Mouse (Mus musculus) intestine, embryonic 16.5 days (tissue): ENCODE results near the gene Cyp2j12. TPM values are rescaled to one million over a fixed set of nuclear protein-coding genes. Genes with fewer than 3 reads are reported as not detected.
"Not testable (repeated sequence)": the region's sequence is repeated elsewhere in the genome, so short reads cannot be mapped to it uniquely, and the experiment has no call there.

Source experiments
- ATAC-seq: fragments of 200-750 bp; cut with Nextera tagmentation; 2 replicates; pipeline ENCODE4 v1.8.0; 2017; ENCODE audit warnings: moderate TSS enrichment, moderate library complexity
- H3K27ac ChIP-seq: fragments of 300-500 bp; sonication (generic); 2 replicates; pipeline ENCODE4 v1.5.1; 2014; ENCODE audit warnings: mild to moderate bottlenecking, low read length
- H3K27me3 ChIP-seq: fragments of 300-500 bp; sonication (generic); replicated peaks from 2 replicates; pipeline ENCODE4 v1.6.1; 2014; ENCODE audit warnings: low read length, control low read depth, mixed read lengths; ENCODE audit not compliant: control insufficient read depth, insufficient read depth
- H3K36me3 ChIP-seq: fragments of 300-500 bp; sonication (generic); 2 replicates; pipeline ENCODE4 v1.6.1; 2014; ENCODE audit warnings: low read length, control low read depth; ENCODE audit not compliant: control insufficient read depth, insufficient read depth
- H3K4me1 ChIP-seq: fragments of 300-500 bp; sonication (generic); 2 replicates; pipeline ENCODE4 v1.6.1; 2014; ENCODE audit warnings: low read length, control low read depth, mixed read lengths; ENCODE audit not compliant: control insufficient read depth, insufficient read depth
- H3K4me2 ChIP-seq: fragments of 300-500 bp; sonication (generic); 2 replicates; pipeline ENCODE4 v1.6.1; 2014; ENCODE audit warnings: low read depth, low read length, control low read depth
- H3K4me3 ChIP-seq: fragments of 300-500 bp; sonication (generic); 2 replicates; pipeline ENCODE4 v1.5.1; 2014; ENCODE audit warnings: mild to moderate bottlenecking, low read length
- H3K9ac ChIP-seq: fragments of 300-500 bp; sonication (generic); 2 replicates; pipeline ENCODE4 v1.6.1; 2014; ENCODE audit warnings: low read depth, low read length
- H3K9me3 ChIP-seq: fragments of 300-500 bp; sonication (generic); 2 replicates; pipeline ENCODE4 v1.6.1; 2016; ENCODE audit warnings: low read length, control low read depth; ENCODE audit not compliant: control insufficient read depth
- WGBS: fragments of 180-500 bp; shearing (Covaris S2); extraction: QIAGEN DNeasy Blood & Tissue Kit; methylation state at CpG from one replicate; pipeline ENCODE4 v1.1.7; 2014; 5-methylcytosine and 5-hydroxymethylcytosine counted together
- polyA plus RNA-seq: library from polyadenylated mRNA; unstranded; fragments of >200 nt; fragmentation: Nextera tagmentation; extraction: Ambion mirVana; gene quantifications from 2 replicates; pipeline ENCODE4 v1.2.1, GENCODE M21; 2015

Gene Cyp2j12
- not detected in 2 replicates for polyA plus RNA-seq

GRCm38 (mm10) chr4:96140732-96141467, at the start of gene Cyp2j12:
Gene Cyp2j12 (minus strand): TSS chr4:96141152.
- H3K9ac ChIP-seq: no peak within 1 kb of the TSS
- no peaks in the 10 kb centered on the region for H3K4me1 ChIP-seq
- no peaks in the 10 kb centered on the region for H3K9me3 ChIP-seq
- no peaks in the 10 kb centered on the region for H3K27me3 ChIP-seq
- no peak within 1 kb of the TSS for H3K4me3 ChIP-seq
- no peak within 1 kb of the TSS for H3K27ac ChIP-seq
- WGBS: 77% methylated on average over 7 of the region's 7 CpGs
- no peak within 1 kb of the TSS for H3K4me2 ChIP-seq
- no peaks in the 10 kb centered on the region for H3K36me3 ChIP-seq
- no peak for ATAC-seq

- H3K9ac ChIP-seq, H3K4me2 ChIP-seq, H3K4me3 ChIP-seq, H3K27ac ChIP-seq, H3K9me3 ChIP-seq, H3K36me3 ChIP-seq, H3K4me1 ChIP-seq, ATAC-seq, H3K27me3 ChIP-seq: not testable (repeated sequence)
- 98% methylated on average over 5 of the region's 5 CpGs for WGBS
These were observed 48.4 kb upstream of the Cyp2j12 start for GRCm38 (mm10) chr4:96189321-96189720.

GRCm38 (mm10) chr4:96188671-96189070, 47.7 kb upstream of the Cyp2j12 start:
- WGBS: 75% methylated on average over 2 of the region's 2 CpGs
- not testable (repeated sequence) for H3K27ac ChIP-seq, H3K4me1 ChIP-seq, H3K27me3 ChIP-seq, H3K4me2 ChIP-seq, H3K36me3 ChIP-seq, H3K9me3 ChIP-seq, ATAC-seq, H3K9ac ChIP-seq, H3K4me3 ChIP-seq

- H3K36me3 ChIP-seq, H3K4me2 ChIP-seq, H3K9me3 ChIP-seq, H3K27me3 ChIP-seq, ATAC-seq, H3K9ac ChIP-seq, H3K4me3 ChIP-seq, H3K4me1 ChIP-seq, H3K27ac ChIP-seq: not testable (repeated sequence)
- WGBS: 89% methylated on average over 2 of the region's 2 CpGs
These were observed 47.2 kb upstream of the Cyp2j12 start for GRCm38 (mm10) chr4:96188146-96188545.

- WGBS: 83% methylated on average over 2 of the region's 2 CpGs
- not testable (repeated sequence) for H3K27me3 ChIP-seq, H3K4me1 ChIP-seq, H3K4me2 ChIP-seq, H3K36me3 ChIP-seq, H3K9me3 ChIP-seq, ATAC-seq, H3K4me3 ChIP-seq, H3K27ac ChIP-seq, H3K9ac ChIP-seq
These were observed 43.8 kb upstream of the Cyp2j12 start for GRCm38 (mm10) chr4:96184716-96185115.

- Histone ChIP-seq H3K9ac (no peak overlapping the region), H3K4me1 (no peaks in the 10 kb centered on the region), H3K27me3 (no peaks in the 10 kb centered on the region), H3K27ac (no peak overlapping the region), H3K9me3 (no peaks in the 10 kb centered on the region), H3K4me2 (no peak overlapping the region), H3K36me3 (no peaks in the 10 kb centered on the region), H3K4me3 (no peak overlapping the region)
- 81% methylated on average over 1 of the region's 1 CpGs for WGBS
- no peak for ATAC-seq
These were observed 21.9 kb upstream of the Cyp2j12 start for GRCm38 (mm10) chr4:96162839-96163238.

GRCm38 (mm10) chr4:96161575-96161974, 20.6 kb upstream of the Cyp2j12 start:
- ATAC-seq: no peak
- no peaks in the 10 kb centered on the region for H3K9me3 ChIP-seq
- no peak overlapping the region for H3K4me3 ChIP-seq
- H3K27ac ChIP-seq: no peak overlapping the region
- no peaks in the 10 kb centered on the region for H3K27me3 ChIP-seq
- 63% methylated on average over 1 of the region's 1 CpGs for WGBS
- H3K36me3 ChIP-seq: no peaks in the 10 kb centered on the region
- H3K9ac ChIP-seq: no peak overlapping the region
- H3K4me1 ChIP-seq: no peaks in the 10 kb centered on the region
- H3K4me2 ChIP-seq: no peak overlapping the region

- Histone ChIP-seq H3K27ac (no peak overlapping the region), H3K9ac (no peak overlapping the region), H3K4me1 (no peaks in the 10 kb centered on the region), H3K36me3 (no peaks in the 10 kb centered on the region), H3K9me3 (no peaks in the 10 kb centered on the region), H3K27me3 (no peaks in the 10 kb centered on the region), H3K4me3 (no peak overlapping the region), H3K4me2 (no peak overlapping the region)
- WGBS: 76% methylated on average over 1 of the region's 1 CpGs
- no peak for ATAC-seq
These were observed 1.7 kb downstream of the Cyp2j12 start for GRCm38 (mm10) chr4:96139226-96139625.

GRCm38 (mm10) chr4:96134246-96134645, 6.7 kb downstream of the Cyp2j12 start:
- H3K4me3 ChIP-seq: no peak overlapping the region
- 81% methylated on average over 3 of the region's 3 CpGs for WGBS
- H3K9me3 ChIP-seq: no peaks in the 10 kb centered on the region
- H3K27ac ChIP-seq: no peak overlapping the region
- H3K27me3 ChIP-seq: no peaks in the 10 kb centered on the region
- no peak for ATAC-seq
- no peak overlapping the region for H3K4me2 ChIP-seq
- no peaks in the 10 kb centered on the region for H3K4me1 ChIP-seq
- H3K9ac ChIP-seq: no peak overlapping the region
- no peaks in the 10 kb centered on the region for H3K36me3 ChIP-seq

- Histone ChIP-seq H3K36me3 (no peaks in the 10 kb centered on the region), H3K27me3 (no peaks in the 10 kb centered on the region), H3K27ac (no peak overlapping the region), H3K9ac (no peak overlapping the region), H3K4me1 (no peaks in the 10 kb centered on the region), H3K9me3 (no peaks in the 10 kb centered on the region), H3K4me3 (no peak overlapping the region), H3K4me2 (no peak overlapping the region)
- no peak for ATAC-seq
- WGBS: 50% methylated on average over 2 of the region's 2 CpGs
These were observed 44.1 kb downstream of the Cyp2j12 start for GRCm38 (mm10) chr4:96096841-96097240.
